12 mouse cellular contexts compared by ENCODE assay signal in the genomic region with DNA sequence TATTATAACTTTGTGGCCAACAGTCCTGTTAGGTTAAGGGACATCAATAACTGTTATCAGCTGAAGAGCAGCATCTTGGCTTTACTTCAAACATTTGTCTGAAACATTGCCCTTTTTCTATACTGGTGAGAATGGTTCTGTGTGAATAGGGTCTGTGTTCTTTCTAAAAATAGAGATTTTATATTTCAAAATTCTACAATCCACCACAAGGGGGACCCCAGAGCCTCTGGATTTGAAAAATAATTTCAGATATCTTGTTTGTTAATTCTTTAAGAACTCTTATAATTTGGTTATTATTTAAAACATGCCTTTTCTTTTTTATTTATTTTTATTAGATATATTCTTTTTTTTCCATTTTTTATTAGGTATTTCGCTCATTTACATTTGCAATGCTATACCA. TPM values are rescaled to one million over a fixed set of nuclear protein-coding genes. Genes with fewer than 3 reads are reported as not detected.
DNase-seq lines count a peak whose midpoint lies in the region; ATAC-seq and TF ChIP-seq lines count a peak whose summit lies in the region.
"Had no signal": no experiment of that assay in that cellular context is flagged by ENCODE, and none has a peak within 500 bp of the region (broad histone marks: within the 10 kb centered on the region; RNA-seq: fewer than 3 reads in every experiment).

No protein-coding gene starts in this region.

- no peak overlapping the region for H3K9ac ChIP-seq in kidney, postnatal 0 days (ENCODE audit: low read depth, low read length)
- H3K9ac ChIP-seq: limb, embryonic 15.5 days; midbrain, embryonic 12.5 days had no signal

- no peaks in the 10 kb centered on the region for H3K36me3 ChIP-seq in kidney, postnatal 0 days (ENCODE audit: insufficient read depth, low read length)
- H3K36me3 ChIP-seq: limb, embryonic 15.5 days; midbrain, embryonic 12.5 days had no signal

- TF ChIP-seq CTCF in kidney, postnatal 0 days (IDR thresholded peaks at IDR 0.05; ENCODE audit: low read depth), result peak; percentile 63

- H3K4me1 ChIP-seq in kidney, postnatal 0 days (replicated peaks; ENCODE audit: insufficient read depth, low read length), result no peaks in the 10 kb centered on the region
- H3K4me1 ChIP-seq: limb, embryonic 15.5 days; midbrain, embryonic 12.5 days had no signal

- H3K27me3 ChIP-seq in kidney, postnatal 0 days (ENCODE audit: insufficient read depth, low read length), result no peaks in the 10 kb centered on the region
- H3K27me3 ChIP-seq: limb, embryonic 15.5 days; midbrain, embryonic 12.5 days had no signal

- H3K4me2 ChIP-seq in kidney, postnatal 0 days (ENCODE audit: low read length), result no peak overlapping the region
- H3K4me2 ChIP-seq: limb, embryonic 15.5 days; midbrain, embryonic 12.5 days had no signal

- ATAC-seq in kidney, postnatal 0 days (replicated peaks; ENCODE audit: low FRiP score, low read depth), result no peak
- ATAC-seq: inflammation-experienced regulatory T-cells, adult 6 months had no signal

- H3K9me3 ChIP-seq in kidney, postnatal 0 days (replicated peaks; ENCODE audit: low read length), result no peaks in the 10 kb centered on the region
- H3K9me3 ChIP-seq: limb, embryonic 15.5 days; midbrain, embryonic 12.5 days had no signal

- peak; percentile 12 to 54 for DNase-seq in cerebellum, postnatal 10 days
- DNase-seq in cerebellum, adult 8-10 months, result no peak
- DNase-seq in kidney, postnatal 0 days (ENCODE audit: low spot score), result peak; percentile 17
- DNase-seq in kidney, adult 18-20 months, result no peak
- DNase-seq in thymus, postnatal 0 days (ENCODE audit: low spot score), result peak; percentile 5
- no peak for DNase-seq in thymus, adult 18-20 months
- DNase-seq in embryo, embryonic 10.5 days (ENCODE audit: low spot score), result no peak
- DNase-seq in left cerebral cortex, adult 18-20 months (ENCODE audit: low spot score in 2 of 2), result no peak
- DNase-seq: thymus, postnatal 14 days had no signal

- no peak overlapping the region for H3K27ac ChIP-seq in kidney, postnatal 0 days
- H3K27ac ChIP-seq: limb, embryonic 15.5 days; midbrain, embryonic 12.5 days had no signal

- WGBS in kidney, postnatal 0 days, result 90% methylated on average over 1 of the region's 1 CpGs

- no peak overlapping the region for H3K4me3 ChIP-seq in kidney, postnatal 0 days (replicated peaks; ENCODE audit: low read depth, low read length)
- H3K4me3 ChIP-seq: limb, embryonic 15.5 days; midbrain, embryonic 12.5 days had no signal

RNA-seq across cellular contexts. Expression of a gene that starts 42.2 kb away (rescaled TPM):
- polyA plus RNA-seq in kidney, postnatal 0 days (2015; fragmentation: Nextera tagmentation; extraction: Ambion mirVana), result 33.1 and 36.5 TPM in 2 replicates
- 28.3 and 31.8 TPM in 2 replicates for polyA plus RNA-seq in thymus, postnatal 0 days (2015; fragmentation: Nextera tagmentation; extraction: Ambion mirVana)
- 10 to 100 TPM; 13.9 to 15.3 TPM for total RNA-seq in left cerebral cortex, adult 18-20 months (2021)

Comparison
In these comparisons a context has a peak if more than half of its experiments do, and no peak if none do; other contexts are left out.
1. DNase-seq: peak in cerebellum, postnatal 10 days (2 of 2), kidney, postnatal 0 days (single experiment) and thymus, postnatal 0 days (single experiment); none in cerebellum, adult 8-10 months (single experiment), kidney, adult 18-20 months (single experiment), thymus, adult 18-20 months (0 of 2), embryo, embryonic 10.5 days (single experiment) and left cerebral cortex, adult 18-20 months (0 of 2).